Mouse (Mus musculus) thymus, adult 2 months (tissue): ENCODE data around the gene Ak5.

ENCODE experiments used
- CTCF ChIP-seq: fragments of 200-500 bp; IDR thresholded peaks from 2 replicates; pipeline ENCODE4 v1.5.1; 2012; ENCODE audit warnings: mild to moderate bottlenecking, control low read depth, low read length, moderate library complexity, borderline replicate concordance; ENCODE audit not compliant: control insufficient read depth, poor library complexity, insufficient read depth; ENCODE audit errors: extremely low read depth
- POLR2A ChIP-seq: fragments of 200-500 bp; IDR thresholded peaks from 2 replicates; pipeline ENCODE4 v1.6.1; 2012; ENCODE audit warnings: mild to moderate bottlenecking, low read length, control low read depth, moderate library complexity; ENCODE audit not compliant: control insufficient read depth, poor library complexity, insufficient read depth; ENCODE audit errors: extremely low read depth

GRCm38 (mm10) chr3:152578282-152579228, 89.6 kb downstream of the Ak5 start:
- TF ChIP-seq POLR2A (no peak), CTCF (no peak)
